Mouse (Mus musculus) T-helper 1 cell (primary cell): ENCODE results near the gene Spink4.

Experiments used
- in situ Hi-C: fragments of 300-600 bp; cut with MboI, MseI; formaldehyde crosslinking; loops from one replicate; pipeline ENCODE4 v1.15.1; 2025; ENCODE audit warnings: high pct_unique_total_duplicates

The Spink4 gene

GRCm38 (mm10) chr4:40919785-40920184, at the start of gene Spink4:
Gene Spink4 (plus strand): TSS chr4:40920052.
- in situ Hi-C loops: no loop called here

GRCm38 (mm10) chr4:40870206-40870605, 49.6 kb upstream of the Spink4 start:
- in situ Hi-C loops: no loop called here

DNA sequence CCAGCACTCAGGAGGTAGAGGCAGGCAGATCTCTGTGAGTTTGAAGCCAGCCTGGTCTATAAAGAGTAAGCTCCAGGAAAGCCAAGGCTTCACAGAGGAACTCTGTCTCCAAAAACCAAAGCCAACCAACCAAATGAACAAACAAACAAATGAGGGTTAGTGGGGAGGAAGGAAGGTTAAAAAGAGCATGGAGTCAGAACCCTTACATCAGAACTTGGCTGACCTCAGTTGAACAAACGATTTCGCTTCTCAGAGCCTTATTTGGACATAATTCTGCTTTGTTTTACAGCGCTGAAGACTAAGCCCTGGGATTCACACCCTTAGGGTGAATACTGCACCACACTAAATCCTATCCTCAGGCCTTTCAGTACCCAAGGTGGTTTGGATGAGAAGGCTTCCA, 47.7 kb upstream of the Spink4 start:
- in situ Hi-C loops: no loop called here

DNA sequence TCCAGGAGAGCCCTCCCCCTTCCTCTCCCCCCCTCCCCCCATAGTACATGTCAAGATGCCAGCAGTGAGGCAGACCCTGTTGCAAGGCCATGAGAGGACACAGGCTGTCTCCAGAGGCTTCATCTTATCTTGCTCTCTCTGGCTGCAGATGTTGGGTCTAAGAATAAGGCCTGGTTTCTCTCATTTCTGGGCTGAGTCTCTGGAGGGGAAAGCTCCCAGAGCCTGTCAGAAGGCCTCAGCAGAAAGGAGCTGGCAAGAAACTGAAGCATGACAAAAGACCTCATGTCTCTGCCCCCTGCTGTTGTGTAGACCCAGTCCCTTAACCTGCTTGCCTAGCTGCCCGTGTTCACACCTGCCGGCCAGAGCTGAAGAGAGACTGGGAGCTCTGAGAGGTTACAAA, 46.5 kb upstream of the Spink4 start:
- in situ Hi-C loops: no loop called here

DNA sequence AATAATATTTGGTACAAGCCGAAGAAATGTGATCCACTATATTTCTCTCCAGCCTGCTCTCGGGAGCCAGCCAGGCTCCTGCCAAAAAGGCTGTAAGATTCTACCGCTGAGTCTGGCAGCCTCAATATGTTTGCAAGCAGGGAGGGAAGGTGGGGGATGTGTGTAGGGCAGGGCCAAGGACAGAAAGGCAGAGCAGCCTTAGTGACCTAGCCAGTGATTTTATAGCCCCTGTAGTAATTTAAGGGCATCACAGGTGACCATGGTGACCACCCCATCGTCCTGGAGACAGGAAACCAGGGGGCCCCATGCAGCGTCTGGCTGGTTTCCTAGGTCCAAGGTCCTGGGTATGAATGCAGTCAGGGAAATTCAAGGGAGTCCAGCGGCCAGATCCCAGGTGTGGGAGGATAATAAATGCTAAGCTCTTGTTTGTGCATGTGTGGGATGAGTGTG, 45.7 kb upstream of the Spink4 start:
- in situ Hi-C loops: no loop called here

GRCm38 (mm10) chr4:40874794-40875552, 44.9 kb upstream of the Spink4 start:
- in situ Hi-C loops: loop anchor here (5.0 kb wide), 1 partner anchor 48 kb away; no protein-coding TSS in a partner anchor

DNA sequence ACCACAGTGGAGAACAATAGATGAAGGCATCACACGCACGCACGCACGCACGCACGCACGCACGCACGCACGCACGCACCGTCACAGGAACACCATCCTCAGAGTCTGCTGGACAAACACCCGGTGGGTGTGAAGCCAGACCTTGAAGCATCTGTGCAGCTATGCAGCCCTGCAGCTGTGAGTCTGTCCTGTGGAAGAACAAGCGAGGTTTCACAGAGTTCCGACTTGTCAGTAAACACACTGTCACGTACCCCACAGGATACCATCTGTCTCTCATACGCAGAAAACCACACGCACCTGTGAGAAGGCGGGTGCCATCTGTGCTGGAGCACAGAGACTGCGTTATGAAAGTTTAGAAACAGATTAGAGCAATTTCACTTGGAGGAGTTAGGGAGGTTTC, 44.0 kb upstream of the Spink4 start:
- in situ Hi-C loops: loop anchor here (5.0 kb wide), 1 partner anchor 49 kb away; no protein-coding TSS in a partner anchor

DNA sequence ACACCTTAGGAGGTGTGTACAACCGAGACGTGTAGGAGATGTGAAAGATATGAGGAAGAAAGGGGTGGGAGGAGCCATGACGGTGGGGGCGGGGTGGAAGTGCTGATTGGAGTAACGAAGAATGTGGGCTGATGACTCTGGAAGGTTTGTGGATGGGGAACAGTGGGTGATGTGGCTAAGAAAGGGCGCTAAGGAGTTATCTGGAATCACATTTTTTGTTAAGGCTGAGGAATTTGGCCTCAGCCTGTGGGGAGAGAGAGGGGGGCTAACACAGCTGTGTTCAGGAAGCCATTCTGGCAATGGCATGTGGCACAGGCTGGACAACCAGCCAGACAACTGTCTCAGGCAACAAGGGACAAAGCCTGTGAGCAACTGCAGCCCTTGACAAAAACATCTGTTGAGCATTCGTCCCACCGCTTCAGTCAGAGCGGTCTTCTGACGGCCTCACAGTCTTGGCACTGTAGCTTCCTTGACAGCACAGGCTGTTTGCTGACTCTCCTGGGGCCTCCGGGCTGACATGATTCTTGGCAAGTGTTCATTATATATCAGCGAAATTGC, 43.0 kb upstream of the Spink4 start:
- in situ Hi-C loops: loop anchor here (5.0 kb wide), 1 partner anchor 50 kb away; no protein-coding TSS in a partner anchor

GRCm38 (mm10) chr4:40877528-40877927, 42.3 kb upstream of the Spink4 start:
- in situ Hi-C loops: loop anchor here (5.0 kb wide), 1 partner anchor 50 kb away; no protein-coding TSS in a partner anchor

DNA sequence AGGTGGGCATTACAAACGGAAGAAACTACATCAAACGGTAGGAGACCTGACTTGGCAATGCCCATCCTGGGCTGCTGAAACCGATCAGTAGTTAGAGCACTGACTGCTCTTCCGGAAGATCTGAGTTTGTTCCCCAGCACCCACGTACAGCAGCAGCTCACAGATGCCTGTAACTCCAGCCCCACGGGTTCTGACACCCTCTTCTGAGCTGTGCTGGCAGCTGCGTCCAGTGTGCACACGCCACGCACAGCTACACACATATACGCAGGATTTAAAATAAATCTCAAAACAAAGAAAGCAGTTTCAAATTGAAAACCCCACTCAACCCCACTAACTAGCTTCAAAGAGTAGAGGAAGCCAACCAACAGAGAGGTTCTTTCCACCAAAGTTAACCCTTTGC, 36.7 kb upstream of the Spink4 start:
- in situ Hi-C loops: no loop called here

GRCm38 (mm10) chr4:40884282-40885165, 35.3 kb upstream of the Spink4 start:
- in situ Hi-C loops: no loop called here

DNA sequence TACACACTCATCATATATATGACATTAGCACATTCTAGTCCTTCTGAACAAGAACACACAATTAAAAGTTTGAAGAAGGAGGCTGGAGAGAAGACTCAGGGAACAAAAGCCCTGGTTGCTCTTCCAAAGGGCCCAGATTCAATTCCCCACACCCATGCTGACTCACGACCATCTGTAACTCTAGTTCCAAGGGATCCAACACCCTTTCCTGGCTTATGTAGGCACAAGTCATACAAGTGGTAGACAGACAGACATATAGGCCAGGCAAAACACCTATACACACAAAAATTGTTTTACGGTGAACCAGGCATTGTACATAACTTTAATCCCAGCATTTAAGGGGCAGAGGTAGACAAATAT, 34.7 kb upstream of the Spink4 start:
- in situ Hi-C loops: no loop called here

GRCm38 (mm10) chr4:40885883-40886282, 34.0 kb upstream of the Spink4 start:
- in situ Hi-C loops: no loop called here

GRCm38 (mm10) chr4:40888839-40889238, 31.0 kb upstream of the Spink4 start:
- in situ Hi-C loops: no loop called here

DNA sequence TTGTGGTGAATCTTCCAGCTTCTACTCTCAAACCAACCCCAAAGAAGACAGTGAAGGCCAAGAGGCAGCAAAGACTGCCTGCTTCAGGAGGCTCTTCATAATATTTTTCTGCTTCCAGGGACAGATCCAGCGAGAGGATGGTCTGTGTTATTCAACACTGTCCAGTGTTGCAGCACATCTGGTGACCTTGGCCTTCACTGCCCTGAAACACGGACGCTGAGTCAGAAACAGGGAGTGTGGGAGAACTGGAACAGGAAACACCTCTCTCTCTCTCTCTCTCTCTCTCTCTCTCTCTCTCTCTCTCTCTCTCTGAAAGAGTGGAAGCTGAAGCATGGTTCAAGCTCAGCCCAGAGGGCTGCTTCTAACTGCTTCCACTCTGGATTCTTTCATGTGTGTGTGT, 30.6 kb upstream of the Spink4 start:
- in situ Hi-C loops: no loop called here

DNA sequence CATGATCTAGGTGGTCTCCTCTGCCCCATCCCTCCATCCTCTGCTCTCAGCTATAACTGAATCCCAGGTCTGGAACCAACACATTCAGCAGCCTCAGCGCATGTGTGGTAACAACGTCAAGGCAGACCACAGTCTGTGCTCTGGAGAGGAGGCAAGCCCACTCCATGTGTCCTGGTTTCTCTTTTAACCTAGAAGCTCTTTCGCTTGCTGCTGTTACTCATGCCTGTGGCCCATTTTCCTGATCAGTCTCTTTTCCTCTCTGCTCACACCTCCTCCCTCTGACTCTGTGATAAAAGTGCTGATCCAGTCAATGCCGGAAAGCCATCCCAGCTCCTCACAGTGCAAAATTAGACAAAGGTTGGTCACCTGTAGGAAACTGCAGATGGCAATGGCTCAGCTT, 29.9 kb upstream of the Spink4 start:
- in situ Hi-C loops: no loop called here

GRCm38 (mm10) chr4:40891206-40891605, 28.6 kb upstream of the Spink4 start:
- in situ Hi-C loops: no loop called here

- in situ Hi-C loops: no loop called here
These were observed 24.7 kb upstream of the Spink4 start for GRCm38 (mm10) chr4:40895118-40895517.

DNA sequence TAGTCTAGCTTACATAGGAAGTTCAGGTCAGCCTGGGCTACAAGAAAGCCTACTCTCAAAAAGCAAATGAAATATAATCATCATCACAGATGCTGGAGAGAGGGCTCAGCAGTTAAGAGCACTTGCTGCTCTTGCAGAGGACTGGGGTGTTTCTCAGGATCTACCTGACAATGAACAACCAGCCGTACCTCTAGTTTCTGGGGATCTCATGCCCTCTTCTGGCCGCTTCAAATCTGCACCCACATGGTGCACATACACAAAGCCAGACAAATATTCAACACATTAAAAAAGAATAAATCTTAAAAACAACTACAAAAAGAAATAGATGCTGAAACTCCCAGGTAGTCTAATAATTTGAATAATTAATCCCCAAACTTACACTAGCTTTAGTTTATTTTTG, 24.2 kb upstream of the Spink4 start:
- in situ Hi-C loops: no loop called here

GRCm38 (mm10) chr4:40898476-40899044, 21.3 kb upstream of the Spink4 start:
- in situ Hi-C loops: no loop called here

GRCm38 (mm10) chr4:40899264-40899663, 20.6 kb upstream of the Spink4 start:
- in situ Hi-C loops: no loop called here

DNA sequence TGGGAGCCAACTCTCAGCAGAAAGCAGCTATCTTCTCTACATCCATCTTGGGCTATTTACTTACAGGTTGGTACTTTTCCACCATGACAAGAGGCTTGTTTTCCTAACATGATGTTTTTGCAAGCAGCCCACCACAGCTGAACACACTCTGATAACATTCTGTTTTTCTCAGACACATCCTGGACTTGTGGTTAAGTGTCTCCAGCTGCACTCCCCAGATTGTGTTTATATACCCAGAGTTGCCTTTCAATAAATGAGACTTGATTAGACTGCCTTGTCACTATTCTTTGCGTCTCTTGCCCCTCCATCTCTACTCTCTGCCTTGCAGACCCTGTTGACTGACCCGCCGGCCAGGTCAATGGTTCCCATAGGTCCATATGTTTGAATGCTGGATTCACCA, 19.8 kb upstream of the Spink4 start:
- in situ Hi-C loops: no loop called here
